Mouse (Mus musculus): ENCODE measurements around the gene Naaladl1.

DNA sequence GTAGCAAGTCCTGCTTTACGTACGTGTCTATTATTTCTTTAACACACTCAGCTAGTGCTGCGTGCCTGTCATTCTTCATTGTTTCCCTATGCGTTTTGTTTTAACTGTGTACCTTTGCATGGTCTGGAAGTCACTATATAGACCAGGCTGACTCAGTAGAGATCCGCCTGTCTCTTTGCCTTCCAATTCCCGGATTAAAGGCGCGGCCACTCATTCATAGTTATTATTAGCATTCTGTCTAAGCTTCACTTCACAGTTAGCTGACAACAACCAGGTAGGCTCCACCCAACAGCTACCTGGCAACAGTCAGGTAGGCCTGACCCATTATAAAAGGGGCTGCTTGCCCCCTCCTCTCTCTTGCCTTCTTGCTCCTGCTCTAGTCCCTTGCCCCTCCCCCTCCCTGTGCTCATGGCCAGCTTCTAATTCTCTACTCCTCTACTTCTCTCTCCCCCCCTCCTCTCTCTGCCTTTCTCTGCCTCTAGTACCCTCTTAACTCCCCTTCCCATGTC lies 13.1 kb downstream of the Naaladl1 start:
- no peak for TF ChIP-seq CTCF (IDR thresholded peaks at IDR 0.05; ENCODE audit: extremely low read depth, insufficient read depth, low read length)
- no peak for TF ChIP-seq POLR2A (IDR thresholded peaks at IDR 0.05; ENCODE audit: extremely low read depth, insufficient read depth, low read length)
